Mouse (Mus musculus) G1E-ER4 (cell line): ENCODE results near the gene Pcdh9. TPM values are rescaled to one million over a fixed set of nuclear protein-coding genes. Genes with fewer than 3 reads are reported as not detected.

Source experiments
- GATA1 ChIP-seq: IDR thresholded peaks from one replicate; pipeline ENCODE4 v1.8.0; 2012; ENCODE audit warnings: low read length, inconsistent platforms
- polyA plus RNA-seq: library from polyadenylated mRNA; stranded (reverse); fragments of >175 nt; gene quantifications from 2 replicates; pipeline ENCODE4 v1.2.3, GENCODE M21; 2012

The Pcdh9 gene
- polyA plus RNA-seq, 1 experiment, result not detected

DNA sequence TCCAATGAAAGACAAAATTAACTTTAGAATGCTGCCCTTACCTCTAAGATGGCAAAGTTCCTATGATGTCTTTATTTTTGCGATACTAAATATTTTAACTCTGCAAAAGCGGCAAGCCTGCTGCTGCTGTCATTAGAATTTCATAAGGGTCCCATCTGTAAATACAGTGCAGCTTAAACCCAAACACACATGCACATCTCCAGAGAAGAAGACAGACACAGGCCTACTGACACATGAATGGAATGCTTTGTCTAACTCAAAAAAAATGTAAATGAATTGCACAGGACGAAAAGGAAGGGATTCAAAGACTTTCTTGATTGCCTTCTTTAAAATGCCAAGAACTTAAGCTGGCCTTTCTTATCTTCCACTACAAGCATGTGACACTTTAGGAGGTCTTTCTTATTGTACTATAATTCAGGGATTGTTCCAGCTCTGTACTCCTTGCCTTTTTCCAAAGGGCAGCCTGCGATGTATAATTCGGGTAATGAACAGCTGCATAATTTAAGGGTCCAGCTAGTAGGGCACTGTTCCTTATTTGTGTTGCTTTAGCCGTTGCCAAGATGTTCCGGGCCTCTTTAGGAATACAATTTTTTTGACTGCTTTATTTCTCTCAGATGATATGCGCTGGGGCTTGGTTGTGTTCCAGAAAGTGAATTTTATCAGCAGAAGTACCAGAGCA lies 823.6 kb downstream of the Pcdh9 start:
- no peak for TF ChIP-seq GATA1

DNA sequence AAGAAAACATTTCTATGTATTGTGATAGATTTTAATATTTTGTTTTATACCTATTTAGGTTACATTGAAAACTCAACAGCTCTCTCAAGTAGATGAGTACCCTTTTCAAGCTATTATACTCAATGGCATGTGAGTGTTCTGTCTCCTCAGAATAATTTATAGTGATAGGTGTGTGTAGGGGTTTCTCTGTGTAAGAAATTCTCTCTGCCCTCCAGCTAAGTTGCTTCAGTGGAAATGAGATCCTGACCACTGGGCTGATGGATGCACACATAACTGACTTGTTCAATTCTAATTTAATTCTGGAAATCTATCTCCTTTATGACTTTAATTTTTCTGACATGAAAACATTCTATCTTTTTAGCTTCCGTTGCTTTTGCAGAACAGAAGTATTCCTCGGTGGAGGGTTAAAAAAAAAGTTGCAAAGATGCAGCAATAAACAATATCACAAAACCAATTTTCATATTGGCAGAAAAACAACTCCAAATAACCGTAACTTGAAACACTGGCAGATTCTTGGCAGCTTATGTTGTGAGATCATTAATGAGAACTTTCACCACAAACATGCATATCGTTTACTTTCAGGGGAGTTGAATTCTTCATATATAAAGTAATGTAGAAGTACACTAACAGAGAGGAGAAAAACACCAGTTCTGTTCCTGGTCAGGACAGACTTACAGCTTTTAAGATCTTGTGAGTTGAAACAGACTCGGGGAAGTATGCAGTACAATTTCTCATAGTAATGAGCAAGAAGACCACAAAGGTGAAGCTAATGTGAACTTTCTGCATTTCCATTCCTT lies 828.5 kb downstream of the Pcdh9 start:
- TF ChIP-seq GATA1, result no peak

DNA sequence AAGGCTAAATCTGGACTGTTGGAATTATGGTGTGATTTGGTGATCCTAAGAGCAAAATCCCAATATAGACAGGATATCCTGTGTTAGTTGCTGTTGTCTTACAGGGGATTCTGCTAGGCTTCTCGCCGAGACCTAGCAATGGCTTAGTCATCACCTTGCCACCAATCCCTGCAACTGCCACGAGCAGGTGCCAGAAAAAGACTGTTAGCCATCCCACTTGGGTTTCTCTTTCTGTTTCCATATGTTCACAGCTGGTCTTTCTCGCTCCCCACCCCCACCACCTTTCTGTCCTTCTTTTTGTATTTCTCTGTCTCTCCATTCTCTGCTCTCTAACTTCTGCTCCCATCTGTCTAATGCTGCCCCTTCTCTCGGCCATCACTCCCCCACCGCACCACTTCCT lies 831.7 kb downstream of the Pcdh9 start:
- TF ChIP-seq GATA1, result no peak

DNA sequence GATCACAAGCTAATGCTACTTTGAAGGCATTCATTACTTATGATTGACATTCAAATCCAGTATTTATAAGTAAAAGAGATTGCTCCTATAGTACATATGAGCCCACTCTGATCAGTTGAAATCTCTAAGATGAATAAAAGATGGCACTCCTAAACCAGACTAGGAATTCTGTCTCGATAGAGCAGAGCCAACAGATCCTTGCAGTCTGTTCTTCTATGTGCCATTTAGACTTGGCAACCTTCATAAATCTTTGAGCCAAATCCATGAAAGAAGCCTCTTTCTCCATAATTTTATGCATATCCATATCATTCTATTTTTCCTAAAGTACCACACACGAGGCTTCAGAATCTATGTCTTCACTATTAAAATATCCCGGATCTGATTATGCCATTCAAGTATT lies 834.5 kb downstream of the Pcdh9 start:
- TF ChIP-seq GATA1, result no peak

DNA sequence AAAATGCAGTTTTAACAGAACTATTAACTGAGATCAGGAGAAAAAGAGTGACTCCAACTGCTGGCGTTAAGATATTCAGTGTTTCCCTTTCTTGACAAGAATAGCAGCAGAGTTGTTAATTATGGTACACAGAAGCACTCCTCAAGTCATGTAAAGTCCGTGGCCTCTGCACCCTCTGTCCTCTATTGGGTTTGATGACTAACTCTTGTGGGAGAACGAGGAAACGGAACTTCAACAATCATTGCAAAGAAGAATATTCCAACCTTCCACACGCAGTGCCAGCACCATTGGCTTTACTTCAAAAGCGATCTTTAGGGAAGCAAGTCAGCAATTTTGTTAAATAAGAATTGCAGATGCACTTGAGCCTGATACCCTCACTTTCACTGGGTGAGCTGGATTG lies 849.9 kb downstream of the Pcdh9 start:
- TF ChIP-seq GATA1, result no peak

DNA sequence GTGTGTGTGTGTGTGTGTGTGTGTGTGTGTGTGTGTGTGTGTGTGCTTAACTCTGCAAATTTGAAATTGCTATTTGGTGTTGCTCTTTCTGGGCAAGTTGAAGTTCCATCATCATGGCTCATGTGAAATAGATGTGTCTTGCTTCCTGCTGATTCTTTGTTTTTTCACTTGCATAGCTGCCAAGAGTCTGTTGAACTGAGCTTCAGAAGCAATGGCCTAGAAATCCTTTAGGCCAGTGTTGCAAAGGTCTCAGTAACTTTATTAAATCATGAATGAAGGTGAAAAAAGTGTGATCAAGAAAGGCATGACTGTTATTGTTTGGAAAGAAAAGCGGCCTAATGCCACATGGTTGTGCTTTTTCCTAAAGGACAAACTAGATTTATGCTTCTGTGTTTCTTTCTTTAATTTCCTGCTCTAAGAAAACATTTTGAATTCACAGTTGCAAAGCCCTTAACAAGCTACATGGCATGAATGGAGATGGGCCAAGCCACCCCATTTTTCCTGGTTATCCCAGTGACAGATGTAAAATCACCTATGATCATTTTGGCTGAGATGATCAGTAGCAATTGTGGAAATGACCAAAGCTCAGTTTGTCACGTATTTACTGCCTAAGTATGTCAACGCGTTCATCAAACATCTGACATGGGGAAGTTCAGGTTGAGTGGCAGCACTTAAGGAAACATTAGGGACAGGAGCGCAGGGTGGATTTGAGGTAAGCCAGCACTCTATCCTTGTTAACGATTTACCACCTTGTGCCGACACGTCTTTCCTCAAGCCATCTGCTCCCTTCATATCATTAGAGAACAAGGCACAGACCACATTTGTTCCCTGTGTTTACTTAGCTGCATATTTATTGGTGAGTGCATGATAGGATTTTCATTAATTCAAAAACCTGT lies 850.9 kb downstream of the Pcdh9 start:
- TF ChIP-seq GATA1, result no peak

DNA sequence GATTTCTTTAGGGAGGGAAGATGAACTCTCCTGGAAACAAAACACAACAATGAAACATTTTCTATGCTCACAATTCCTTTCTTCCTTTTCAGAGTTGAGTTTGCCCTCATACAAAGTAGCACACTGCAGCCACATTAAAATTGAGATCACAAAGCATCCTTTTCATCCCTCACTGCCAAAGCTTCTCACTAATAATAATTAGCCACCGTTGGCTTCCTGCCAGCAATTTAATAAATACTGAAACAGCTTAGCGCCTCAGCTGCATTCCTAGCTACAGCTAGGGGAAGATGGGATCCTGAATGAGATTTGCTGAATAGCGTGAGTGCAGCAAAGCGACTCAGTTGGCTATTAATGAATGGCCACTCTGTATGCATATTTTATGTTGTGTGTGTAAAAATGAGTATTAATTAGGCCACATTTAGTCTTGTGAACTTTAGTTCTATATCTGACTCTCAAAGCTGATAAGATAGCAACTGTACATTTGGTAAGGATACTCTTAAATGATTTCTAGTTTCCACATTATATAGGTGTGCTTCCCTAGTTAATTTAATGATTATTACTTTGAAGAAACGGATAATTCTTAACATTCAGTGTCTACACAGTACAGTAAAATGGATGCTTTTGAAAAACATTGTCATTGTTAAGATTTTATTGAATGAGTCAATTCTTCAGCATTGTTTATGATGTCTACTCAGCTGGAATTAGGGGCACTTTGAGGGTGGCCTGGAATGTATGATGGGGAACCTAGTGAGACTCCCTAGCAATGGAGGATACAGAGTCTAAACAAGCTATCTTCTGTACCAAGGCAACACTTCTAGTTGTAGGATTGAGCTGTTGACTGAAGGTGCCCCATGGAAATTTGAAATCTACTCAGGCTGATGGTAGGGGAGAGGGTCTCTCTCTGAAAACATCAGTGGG lies 881.1 kb downstream of the Pcdh9 start:
- TF ChIP-seq GATA1, result no peak
